Mouse (Mus musculus) small intestine, adult 2 months (tissue): ENCODE results near the gene Gsk3a.

Source experiments
- CTCF ChIP-seq: fragments of 200-500 bp; IDR thresholded peaks from 2 replicates; pipeline ENCODE4 v1.5.1; 2012; ENCODE audit warnings: low read depth, mild to moderate bottlenecking, control low read depth, inconsistent platforms, low read length, moderate library complexity, mixed read lengths; ENCODE audit not compliant: insufficient replicate concordance, insufficient read length; ENCODE audit errors: extremely low read depth
- POLR2A ChIP-seq: fragments of 200-500 bp; IDR thresholded peaks from 2 replicates; pipeline ENCODE4 v1.6.1; 2012; ENCODE audit warnings: low read depth, mild to moderate bottlenecking, control low read depth, inconsistent platforms, low read length, moderate library complexity

- TF ChIP-seq CTCF (no peak), POLR2A (no peak)
These were observed 23.5 kb downstream of the Gsk3a start for GRCm38 (mm10) chr7:25214172-25214571.
